Mouse (Mus musculus): ENCODE measurements around the gene Cacna1e. TPM values are rescaled to one million over a fixed set of nuclear protein-coding genes. Genes with fewer than 3 reads are reported as not detected.

Cacna1e gene
- polyA plus RNA-seq, 1 experiment from 2014 or later: 7.8 TPM

Other genes starting within 250 kb of the Cacna1e start
- 18.9 and 23.2 TPM in 2 replicates for gene Ier5, start 215.1 kb upstream of the Cacna1e start, polyA plus RNA-seq (2016; fragmentation: Nextera tagmentation; extraction: Ambion mirVana)